Mouse (Mus musculus) heart, postnatal 0 days (tissue): ENCODE measurements around the gene Dnaaf2.

ENCODE experiments used
- CTCF ChIP-seq: IDR thresholded peaks from 2 replicates; pipeline ENCODE4 v1.5.1; 2016; ENCODE audit warnings: antibody characterized with exemption, control low read depth, low read depth
- EP300 ChIP-seq: IDR thresholded peaks from 2 replicates; pipeline ENCODE4 v1.6.1; 2016; ENCODE audit warnings: antibody characterized with exemption, low read depth

DNA sequence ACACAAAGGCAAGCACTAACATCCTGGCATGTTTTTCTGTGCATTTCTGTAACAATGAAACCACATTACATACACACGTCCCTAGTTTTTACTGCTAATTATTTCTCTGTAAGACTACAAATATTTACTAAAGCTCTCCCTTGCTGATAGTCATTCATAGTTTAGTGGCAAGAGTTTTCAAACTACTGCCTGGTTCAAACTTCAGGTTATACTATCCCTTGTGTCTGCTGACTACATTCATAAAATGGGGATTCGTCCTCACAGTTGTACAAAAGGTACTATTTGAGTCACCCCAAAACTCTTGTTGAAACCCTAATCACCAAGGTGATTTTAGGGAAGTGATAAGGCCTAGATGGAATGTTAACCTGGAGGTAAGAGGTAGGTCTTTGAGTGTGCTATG, 42.3 kb downstream of the Dnaaf2 start:
- TF ChIP-seq CTCF (no peak), EP300 (no peak)
